Mouse (Mus musculus) granulocyte monocyte progenitor cell, adult 5-6 weeks (primary cell): ENCODE measurements at regions not wholly inside any gene's neighbourhood (a gene's known extent, or its start where the extent isn't known, plus 50 kb on each side); places are given as distances from the start of the nearest gene placed in this dataset.
A peak's percentile ranks its signal among the peaks of the same experiment; 100 is the strongest.

Experiments
- ATAC-seq: replicated peaks from 2 replicates; pipeline ENCODE4 v1.8.0; 2016; ENCODE audit warnings: mild to moderate bottlenecking, moderate TSS enrichment, inconsistent platforms; ENCODE audit not compliant: poor library complexity, severe bottlenecking

DNA sequence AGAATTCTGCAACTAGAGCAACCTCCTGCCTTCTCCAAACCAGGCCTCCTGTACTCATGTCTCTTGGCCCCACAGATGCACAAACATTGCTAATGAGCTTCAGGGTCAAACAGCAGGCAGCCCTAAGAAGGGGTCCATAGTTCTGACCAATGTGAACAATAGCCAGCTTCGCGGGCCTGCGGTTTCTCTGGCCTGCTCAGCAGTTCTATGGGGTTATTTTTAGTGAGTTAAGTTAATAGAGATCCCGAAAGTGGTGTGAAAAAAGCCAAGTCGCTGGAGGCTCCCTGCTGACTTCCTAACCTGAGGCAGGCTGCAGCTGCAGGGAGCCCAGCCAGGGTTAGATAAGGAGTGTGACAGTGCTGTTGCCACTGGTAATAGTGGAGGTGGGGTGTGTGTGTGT lies 106.6 kb downstream of the Pdcd6ip start:
- no peak for ATAC-seq

DNA sequence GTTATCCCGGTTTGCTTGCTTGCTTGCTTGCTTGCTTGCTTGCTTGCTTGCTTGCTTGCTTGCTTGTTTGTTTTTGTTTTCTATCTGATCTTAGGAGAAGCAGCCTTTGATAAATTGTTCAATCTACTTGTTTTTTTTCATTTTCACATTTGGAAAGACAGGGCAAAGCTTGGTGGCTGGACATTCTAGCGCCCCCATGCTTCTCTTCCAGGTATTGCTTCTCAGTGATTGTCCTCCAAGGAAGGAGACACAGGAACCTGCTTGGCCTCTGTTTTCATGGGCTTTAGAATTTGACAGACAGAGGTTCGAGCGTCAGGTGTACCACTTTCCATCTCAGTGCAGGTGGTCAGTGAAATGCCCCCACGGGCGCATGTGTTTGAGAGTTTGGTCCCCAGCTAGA lies 120.8 kb downstream of the Pdcd6ip start:
- no peak for ATAC-seq

DNA sequence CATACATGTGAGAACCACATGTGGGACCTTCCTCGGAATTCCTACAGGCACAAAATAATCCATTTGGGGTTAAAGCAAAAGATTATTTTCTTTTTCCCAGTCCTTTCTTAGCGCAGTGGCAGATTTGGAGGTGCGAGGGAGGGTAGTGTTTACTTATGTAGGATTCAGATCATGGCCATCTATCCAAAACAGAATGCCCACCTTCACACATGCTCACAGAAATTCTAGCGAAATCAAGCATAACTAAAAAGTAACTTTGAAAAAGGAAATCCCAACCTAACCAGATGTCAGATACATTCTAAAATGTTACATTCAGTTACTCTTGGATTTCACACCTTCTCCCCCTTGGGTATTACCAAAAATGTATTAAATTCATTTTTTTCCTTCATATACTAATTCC lies 121.6 kb downstream of the Pdcd6ip start:
- no peak for ATAC-seq

DNA sequence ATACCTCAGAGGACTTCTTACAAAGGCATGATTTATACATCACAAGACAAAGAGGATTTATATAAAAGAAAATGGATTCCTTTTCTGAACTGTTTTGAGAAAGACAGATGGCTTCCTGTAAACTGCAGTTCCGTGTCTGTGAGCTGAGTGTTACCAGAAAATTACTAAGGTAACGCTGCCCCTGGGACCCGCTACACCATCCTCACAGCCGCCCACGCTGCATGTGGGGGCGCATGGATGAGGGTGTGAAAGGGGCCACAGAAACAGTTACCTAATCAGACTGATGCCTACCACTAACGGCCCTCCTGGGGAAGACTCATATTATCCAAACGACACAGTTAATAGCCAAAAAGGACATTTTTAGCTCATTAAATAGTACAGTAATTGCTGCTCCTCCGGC lies 129.8 kb downstream of the Pdcd6ip start:
- no peak for ATAC-seq

DNA sequence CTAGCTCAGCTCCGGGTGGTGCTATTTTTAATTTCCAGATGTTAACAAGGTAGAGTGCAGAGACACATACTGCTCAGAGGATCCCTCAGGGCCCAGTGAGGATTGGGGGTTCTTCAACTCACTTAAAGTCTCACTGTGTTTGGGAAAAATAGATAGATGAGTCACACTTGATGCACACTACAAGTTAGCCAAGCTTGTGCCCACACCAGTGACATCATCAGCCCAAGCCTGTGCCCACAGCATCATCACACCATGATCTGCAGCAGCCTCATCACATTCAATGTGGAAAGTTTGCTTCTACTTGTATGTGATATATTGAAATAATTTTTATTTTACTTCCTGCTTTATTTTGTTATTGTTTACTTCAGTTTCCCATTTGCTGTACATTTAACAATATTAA lies 139.2 kb downstream of the Pdcd6ip start:
- ATAC-seq, result no peak

DNA sequence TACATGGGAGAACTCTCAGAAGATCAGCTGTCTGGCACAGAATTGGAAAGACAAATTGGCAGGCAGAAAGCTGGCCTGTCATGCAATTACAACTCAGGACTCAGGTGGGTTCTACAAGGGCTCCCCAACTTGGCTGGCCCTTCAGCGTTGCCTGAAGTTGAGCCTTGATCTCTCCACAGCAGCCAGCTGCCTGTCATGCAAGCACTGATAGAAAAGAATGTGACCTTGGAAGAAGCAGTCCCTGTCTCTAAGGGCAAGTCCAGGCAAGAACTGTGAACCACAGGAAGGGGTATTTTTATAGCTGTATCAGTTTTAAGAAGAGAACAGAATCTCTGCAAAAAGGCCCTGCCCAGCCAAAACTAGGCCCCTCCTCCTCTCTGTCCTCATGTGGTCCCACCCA lies 140.4 kb downstream of the Pdcd6ip start:
- ATAC-seq, result no peak

DNA sequence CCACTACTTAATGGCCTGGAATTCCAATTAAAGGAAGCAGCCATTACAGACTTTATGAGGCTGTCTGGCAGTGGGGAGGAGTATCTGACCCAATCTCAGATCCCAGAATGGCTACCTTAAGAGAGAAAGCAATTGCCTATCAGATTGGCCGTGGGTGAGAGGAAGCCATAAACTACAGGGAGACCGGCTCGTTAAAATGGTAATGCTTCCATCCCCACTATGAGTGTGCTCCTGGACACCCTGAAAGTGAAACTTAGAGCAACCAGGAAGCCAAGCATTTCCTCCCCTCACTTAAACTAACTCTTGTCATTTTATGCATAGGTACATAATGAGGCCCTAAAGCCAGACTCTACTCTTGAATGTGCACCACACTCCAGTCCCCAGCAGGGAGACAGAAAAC lies 141.4 kb downstream of the Pdcd6ip start:
- no peak for ATAC-seq

DNA sequence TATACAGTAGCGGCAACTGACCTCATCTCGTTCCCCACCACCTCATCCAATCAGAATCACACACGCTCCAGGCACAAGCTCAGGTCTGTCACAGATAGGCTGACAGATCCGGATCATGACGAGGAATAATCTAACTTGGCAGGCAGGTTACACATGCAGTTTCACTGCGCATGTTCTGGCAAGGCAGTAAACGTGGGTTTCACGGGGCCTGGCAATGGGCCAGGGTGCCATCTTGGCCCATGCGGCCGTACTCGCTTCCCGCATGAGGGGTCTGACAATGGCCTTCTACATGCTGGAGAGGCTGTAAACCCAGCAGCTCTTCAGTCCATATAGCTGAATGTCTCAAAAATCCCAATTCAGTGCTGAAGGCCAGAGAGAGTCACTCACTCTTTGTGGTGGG lies 154.1 kb downstream of the Pdcd6ip start:
- ATAC-seq, result no peak

DNA sequence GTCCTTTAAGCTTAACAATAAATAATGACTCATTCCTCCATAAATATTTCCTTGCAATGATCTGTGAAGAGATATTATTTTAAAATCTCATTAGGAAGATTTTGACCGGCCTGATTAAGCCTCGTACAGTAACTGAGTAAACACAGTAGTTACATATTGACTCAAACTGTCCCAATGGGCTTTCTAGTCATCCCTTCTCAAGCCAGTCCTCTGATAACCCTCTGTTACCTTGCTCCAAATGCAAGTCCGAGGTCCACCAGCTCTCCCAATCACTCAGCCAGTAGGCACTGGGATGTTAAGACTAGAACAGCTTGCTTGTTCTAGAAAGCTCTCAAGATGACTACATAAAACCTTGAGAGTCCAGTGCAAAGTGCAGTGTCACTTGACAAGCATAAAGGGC lies 160.6 kb downstream of the Pdcd6ip start:
- no peak for ATAC-seq

DNA sequence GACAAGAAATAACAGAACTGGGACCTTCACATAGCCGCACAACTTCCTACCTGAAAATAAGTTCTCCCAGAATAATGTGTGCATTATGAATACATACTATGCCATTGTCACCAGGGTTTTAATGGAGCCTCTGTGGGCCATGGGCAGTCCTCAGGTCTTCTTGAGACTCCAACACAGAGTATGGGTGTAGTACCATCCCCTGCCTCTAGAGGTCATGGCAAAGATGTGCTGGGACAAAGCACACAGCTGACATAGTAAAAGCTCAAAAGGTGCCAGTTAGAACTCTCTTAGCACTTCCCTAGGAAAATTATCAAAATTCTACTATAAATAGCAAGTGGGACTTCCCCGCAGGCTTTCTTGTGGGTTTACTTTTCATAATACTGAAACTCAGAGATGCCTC lies 179.5 kb downstream of the Pdcd6ip start:
- peak; percentile 70; the same call in 1 of the 2 replicates for ATAC-seq

DNA sequence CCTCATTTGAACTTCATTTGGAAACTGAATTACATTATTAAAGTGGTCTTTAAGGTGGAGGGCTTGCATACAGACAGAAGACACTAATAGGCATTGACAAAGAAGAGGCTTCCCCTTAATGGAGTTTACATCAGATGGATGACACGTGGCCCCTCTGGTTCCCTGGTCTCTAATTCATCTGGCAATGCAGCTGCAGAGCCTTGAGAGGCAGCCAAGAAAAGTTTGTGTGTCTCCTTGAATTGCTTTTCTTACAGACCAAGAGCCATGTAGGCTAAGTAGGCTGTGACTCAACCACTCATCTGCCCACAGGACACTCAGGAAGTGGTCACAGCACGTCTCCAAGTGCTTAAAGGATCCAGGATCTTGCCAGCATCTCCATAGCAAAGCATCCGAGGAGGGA lies 183.8 kb downstream of the Pdcd6ip start:
- ATAC-seq, result no peak

DNA sequence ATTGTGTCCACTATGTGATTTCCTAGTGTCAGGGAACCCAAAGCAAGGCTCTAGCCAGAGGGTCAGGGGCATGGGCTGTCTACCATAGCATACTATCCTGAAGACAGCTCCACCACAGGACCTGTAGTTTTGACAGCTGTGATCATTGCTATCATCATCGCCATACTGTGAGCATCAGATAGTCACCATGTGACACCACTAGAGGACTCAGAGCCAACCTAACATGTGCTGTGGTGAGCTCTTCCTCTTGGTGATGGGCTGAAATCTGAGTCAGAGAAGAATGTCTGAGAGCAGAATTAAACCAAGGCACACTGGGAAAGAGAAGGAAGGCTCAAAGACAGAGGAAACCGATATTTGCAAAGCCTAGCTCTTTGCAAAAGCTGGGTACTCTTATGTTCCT lies 184.9 kb downstream of the Pdcd6ip start:
- no peak for ATAC-seq

DNA sequence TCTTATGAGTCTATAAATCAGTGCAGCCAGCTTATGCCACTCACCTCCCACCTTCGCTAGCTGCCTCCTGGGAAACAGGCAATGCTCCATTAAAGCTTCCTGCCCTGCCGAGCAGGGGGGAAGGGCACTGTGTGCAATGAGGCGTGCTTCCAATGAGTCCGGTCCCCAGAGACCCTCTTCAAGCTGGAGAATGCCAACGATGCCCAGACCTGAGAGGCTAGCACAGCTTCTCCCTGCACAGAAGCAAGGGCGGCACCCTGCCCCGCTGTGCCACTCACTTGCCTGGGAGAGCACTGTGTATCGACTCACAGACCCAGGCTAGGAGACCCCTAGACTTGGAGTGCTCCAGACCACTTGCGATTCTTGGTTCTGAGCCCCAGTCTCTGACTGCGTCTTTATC lies 188.3 kb downstream of the Pdcd6ip start:
- ATAC-seq, result no peak

DNA sequence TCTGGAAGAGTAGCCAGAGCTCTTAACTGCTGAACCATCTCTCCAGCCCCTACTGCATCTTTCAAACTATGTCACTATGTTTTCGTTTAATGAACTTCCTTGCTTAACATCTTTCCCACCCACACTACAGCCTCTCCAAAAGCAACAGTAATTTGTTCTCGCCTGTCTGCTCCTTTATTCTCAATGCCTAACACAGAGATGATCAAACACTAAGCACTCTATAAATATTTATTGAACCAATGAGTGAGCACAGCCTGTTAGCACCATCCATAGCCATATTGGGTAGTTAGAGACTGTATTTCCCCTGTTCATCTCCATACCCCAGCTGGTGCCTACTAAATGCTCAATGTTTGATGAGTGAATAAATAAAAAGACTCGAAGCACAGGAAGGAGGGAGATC lies 189.6 kb downstream of the Pdcd6ip start:
- no peak for ATAC-seq

DNA sequence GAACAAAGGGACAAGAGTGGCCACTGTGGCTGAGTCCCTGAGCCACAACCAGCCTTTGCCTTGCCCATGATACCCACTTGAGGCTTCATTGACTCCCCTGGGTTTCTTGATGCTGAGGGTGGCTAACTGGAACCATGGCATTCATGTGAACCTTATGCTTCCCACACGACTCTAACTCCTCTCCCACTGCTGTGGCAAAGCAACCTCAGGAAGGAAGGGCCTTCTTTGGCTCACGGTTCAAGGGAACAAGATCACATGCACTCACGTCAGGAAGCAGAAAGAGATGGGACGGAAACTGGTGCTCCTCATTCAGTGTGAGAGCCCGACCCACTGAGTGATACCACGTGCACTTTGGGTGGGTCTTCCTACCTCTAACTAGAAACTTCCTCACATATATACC lies 190.3 kb downstream of the Pdcd6ip start:
- ATAC-seq, result no peak

DNA sequence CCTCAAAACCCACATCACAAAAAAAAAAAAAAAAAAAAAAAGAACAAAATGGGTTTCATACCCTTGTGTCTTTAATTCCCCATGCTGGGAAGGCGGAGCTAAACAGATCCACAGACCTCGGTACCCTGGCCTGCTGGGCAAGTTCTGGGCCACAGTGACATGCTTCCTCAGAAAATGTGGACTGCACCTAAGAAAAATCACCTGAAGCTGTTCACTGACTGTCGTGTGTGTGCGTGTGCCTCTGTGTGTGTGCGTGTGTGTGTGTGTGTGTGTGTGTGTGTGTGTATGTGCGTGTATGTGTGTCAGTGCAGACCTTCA lies 192.4 kb downstream of the Pdcd6ip start:
- ATAC-seq, result no peak

DNA sequence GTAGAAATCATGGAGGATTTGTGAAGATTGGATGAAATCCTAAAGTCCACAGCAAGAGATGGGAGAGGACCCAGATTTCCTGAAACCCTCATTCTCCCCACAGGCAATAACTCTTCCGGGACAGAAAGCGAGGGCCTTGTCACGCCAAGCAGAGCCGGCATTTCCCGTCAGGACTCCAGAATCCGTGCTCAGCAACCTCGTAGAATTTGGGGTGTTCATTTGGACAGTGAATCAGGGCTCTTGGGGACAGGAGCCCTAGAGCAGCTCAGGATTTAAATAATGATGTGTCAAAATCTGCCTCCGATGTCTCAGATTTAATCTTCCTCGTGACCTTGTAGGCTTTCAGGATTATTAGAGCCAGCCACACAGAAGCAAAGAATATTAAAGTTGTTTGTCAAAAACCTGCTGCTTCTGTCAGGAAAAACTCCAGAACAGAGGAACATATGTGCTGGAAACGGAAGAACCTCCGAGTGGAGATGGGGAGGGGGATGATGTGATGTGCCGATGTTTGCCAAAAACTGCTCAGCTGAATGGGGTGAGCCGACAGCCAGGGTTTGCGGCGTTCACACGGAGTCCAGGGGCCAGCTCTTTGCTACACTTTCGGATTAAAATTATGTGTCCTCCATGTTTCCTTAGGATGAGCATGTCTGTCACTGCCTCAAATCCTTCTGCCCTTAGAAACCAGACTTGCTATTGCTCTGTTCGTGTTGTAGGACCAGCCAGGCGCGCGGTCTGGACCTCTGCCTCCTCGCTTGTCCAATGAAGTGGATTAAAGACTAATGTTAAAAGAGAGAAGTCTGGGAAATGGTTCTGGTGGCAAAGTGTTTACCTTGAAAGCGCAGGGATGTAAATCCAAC lies 193.0 kb downstream of the Pdcd6ip start:
- ATAC-seq, result no peak

DNA sequence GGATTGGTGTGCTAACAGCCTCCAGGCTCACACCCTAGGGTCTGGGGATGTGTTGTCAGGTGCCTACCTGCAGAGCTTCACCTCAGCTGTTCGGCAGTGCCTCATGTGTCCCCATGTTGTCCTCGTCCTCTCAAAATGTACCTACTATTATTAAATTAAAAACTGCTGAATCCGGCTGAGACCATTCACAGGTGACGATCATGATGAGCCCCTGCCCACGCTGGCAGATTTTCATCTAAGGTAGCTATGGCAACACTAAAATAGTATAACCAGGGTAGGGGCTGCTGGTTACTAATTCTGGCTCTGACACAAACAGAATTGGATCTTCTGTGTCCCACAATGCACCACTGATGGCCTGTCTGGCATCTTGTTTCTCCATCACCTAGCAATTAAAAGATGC lies 196.8 kb downstream of the Pdcd6ip start:
- ATAC-seq, result no peak

DNA sequence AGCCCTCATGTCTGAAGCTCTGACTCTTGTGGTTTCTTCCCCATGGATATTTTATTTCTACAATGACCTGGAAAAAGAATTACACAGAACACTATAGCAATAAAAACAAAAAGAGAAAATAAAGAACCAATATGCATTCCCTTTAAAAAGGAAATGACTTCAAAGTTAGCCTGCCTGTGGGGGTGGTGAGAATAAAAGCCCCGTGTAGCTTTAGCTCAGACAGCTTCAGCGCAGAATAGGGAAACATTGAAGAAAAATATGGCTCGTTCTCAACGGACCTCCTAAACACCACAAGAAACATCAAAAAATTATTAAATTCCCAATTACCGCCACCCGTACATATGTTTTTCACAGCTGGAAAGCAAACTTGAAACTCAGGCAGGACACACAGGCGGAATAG lies 198.7 kb downstream of the Pdcd6ip start:
- no peak for ATAC-seq

DNA sequence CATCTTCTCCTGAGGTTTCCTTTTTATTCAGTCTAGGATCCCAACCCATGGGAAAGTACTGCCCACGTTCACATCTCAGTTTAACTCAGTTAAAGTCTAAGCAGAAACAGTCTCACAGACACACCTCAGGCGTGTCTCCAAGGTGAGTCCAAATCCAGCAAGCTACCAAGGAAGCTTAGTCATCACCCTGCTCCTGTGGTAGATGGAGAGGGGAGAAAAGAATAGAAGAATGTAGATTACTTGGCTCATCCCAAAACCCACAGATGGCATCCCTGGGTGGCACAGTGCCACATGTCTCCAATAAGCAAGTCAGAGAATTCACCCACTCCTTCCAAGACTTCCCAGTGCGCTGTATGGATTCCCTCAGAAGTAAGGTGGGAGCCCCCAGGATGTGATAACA lies 199.2 kb downstream of the Pdcd6ip start:
- ATAC-seq, result no peak

DNA sequence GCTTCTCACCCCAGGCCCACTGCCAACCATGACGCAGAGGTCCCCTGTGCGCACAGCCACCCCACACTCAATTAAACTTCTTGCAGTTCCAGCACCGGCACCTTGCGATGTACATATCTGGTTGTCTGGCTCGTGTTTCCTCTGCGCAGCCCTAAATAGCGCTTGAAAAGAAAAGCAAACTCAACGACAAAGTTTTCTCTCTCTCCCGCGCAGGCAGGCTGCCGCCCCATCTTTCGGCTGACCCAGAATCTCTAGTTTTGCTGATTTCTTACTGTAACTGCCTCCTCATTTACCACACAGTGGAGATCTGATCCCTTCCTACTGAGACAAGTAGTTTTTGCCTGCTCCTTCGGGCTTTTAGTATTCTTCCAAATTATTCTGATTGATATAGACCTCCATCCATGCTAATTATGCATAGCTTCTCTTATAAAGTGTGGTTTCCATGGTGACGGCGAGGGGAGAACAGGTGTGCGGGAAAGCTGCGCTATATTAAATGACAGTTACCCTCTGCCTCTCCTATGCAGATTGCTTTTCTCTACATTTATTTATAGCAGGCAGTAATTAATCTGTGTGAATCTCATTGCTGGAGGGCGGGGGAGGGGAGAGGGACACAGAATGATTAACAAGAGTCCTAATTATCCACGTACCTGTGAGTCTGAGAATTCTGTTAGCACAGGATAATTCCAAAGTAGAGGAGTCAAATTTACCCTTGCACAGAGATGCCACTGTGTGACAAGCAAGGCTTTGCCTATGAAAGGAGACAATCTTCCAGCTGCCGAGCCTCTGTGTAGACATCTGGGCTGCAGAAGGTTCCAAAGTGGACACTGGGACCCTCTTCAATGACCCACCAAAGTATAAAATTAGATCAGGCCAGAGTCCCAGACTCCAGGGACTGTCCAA lies 200.2 kb downstream of the Pdcd6ip start:
- no peak for ATAC-seq

DNA sequence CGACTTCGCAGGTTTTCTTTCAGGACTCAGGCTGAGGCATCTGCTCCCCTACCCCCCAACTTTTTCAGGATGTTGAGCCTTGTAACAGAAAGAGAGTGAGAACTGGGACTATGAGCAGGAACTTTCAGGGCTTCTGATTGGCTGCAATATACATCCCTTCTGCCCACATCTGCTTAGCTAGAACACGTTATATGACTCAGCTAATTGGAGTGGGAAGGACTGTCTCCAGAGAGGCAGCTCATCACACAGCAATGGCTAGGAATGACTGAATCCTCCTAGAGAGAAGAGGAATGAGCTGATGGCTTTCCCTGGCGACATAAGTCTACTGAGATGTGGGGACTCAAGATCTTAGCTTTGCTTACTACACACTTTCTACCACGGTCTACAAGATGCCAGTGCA lies 208.8 kb downstream of the Pdcd6ip start:
- ATAC-seq, result no peak
